Mouse (Mus musculus): ENCODE results near the gene Insr. TPM values are rescaled to one million over a fixed set of nuclear protein-coding genes. Genes with fewer than 3 reads are reported as not detected.

Insr gene
- total and polyA plus RNA-seq, 3 experiments = 5.3 to 7.6 TPM; not detected in 1

DNA sequence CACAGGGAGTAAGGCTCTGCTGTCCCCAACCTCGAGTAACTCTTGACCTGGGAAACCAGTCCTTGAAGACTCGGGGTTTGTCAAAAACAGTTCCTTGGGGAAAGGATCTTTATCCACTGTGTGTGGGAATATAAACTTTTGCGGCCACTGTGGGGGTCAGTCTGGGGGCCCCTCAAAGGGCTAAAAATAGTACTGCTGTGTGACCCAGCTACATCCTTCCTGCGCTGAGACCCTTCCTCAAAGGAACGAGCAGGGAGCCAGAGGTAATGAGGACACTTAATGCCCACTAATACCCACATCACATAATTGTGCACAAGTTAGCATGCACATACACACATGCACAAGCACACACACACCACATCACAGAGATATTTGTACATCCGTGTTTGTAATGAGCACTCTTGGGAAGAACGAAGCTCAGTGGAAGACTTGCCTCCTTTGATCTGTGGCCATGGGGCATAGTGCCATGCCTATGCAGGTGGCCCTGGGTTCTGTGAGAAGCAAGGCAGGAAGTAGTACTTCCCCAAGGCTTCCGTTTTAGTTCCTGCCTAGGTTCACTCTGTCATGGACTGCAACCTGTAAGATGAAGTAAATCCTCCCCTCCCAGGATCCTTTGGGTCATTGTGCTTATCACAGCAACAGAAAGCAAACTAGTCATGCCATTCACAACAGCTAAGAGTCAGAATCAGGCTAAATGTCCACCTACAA, 48.3 kb upstream of the Insr start:
- peaks cover 0 to 6% of the 10 kb centered on the region in 2 experiments; a peak in 2 of 4 replicates for H3K36me3 ChIP-seq (ENCODE audit: control insufficient read depth in 1 of 2, insufficient read depth in 2 of 2, low read length in 2 of 2)
- TF ChIP-seq USF2 (IDR thresholded peaks at IDR 0.05; ENCODE audit: borderline replicate concordance in 1 of 2, insufficient read depth in 1 of 2, low read depth in 1 of 2, low read length in 2 of 2) (no peak), EP300 (IDR thresholded peaks at IDR 0.05; ENCODE audit: low read depth in 1 of 2, low read length in 2 of 2) (no peak), POLR2AphosphoS2 (IDR thresholded peaks at IDR 0.05; ENCODE audit: low read length) (no peak), JUND (IDR thresholded peaks at IDR 0.05; ENCODE audit: low read depth, low read length) (no peak), RAD21 (IDR thresholded peaks at IDR 0.05; ENCODE audit: low read depth, low read length) (no peak), GABPA (IDR thresholded peaks at IDR 0.05; ENCODE audit: low read depth, low read length) (no peak), CHD1 (IDR thresholded peaks at IDR 0.05; ENCODE audit: low read depth, low read length) (no peak), KAT2A (conservative IDR thresholded peaks at IDR 0.05; ENCODE audit: low read depth, low read length) (no peak), ELF1 (IDR thresholded peaks at IDR 0.05; ENCODE audit: low read depth, low read length) (no peak), MXI1 (IDR thresholded peaks at IDR 0.05; ENCODE audit: low read depth, low read length) (no peak), NELFE (IDR thresholded peaks at IDR 0.05; ENCODE audit: low read depth, low read length) (no peak), ETS1 (IDR thresholded peaks at IDR 0.05; ENCODE audit: low read depth, low read length) (no peak), BHLHE40 (IDR thresholded peaks at IDR 0.05; ENCODE audit: borderline replicate concordance, low read depth, low read length) (no peak), NRF1 (IDR thresholded peaks at IDR 0.05; ENCODE audit: insufficient read depth, low read depth, low read length, poor library complexity, severe bottlenecking) (no peak), UBTF (IDR thresholded peaks at IDR 0.05; ENCODE audit: borderline replicate concordance, insufficient read depth, low read depth, low read length) (no peak), SIN3A (IDR thresholded peaks at IDR 0.05; ENCODE audit: low read length) (no peak), TBP (IDR thresholded peaks at IDR 0.05; ENCODE audit: low read depth, low read length) (no peak)
- H3K79me2 ChIP-seq (ENCODE audit: control insufficient read depth, insufficient read depth, low read length, poor library complexity) = no peaks in the 10 kb centered on the region
- peaks cover 0 to 8% of the 10 kb centered on the region in 2 experiments; a peak in 1 of 4 replicates for H3K4me1 ChIP-seq (ENCODE audit: control insufficient read depth in 1 of 2, insufficient read depth in 2 of 2, low read length in 2 of 2)
- no peak overlapping the region for H3K4me3 ChIP-seq (ENCODE audit: control insufficient read depth in 1 of 2, insufficient read depth in 1 of 2, low read depth in 2 of 2, low read length in 2 of 2)
- H3K27me3 ChIP-seq (ENCODE audit: control insufficient read depth in 1 of 2, insufficient read depth in 2 of 2, low read length in 2 of 2) = no peaks in the 10 kb centered on the region
- peak; percentile 24 for DNase-seq (ENCODE audit: low read depth, low spot score)
- H3K9me3 ChIP-seq (replicated peaks; ENCODE audit: insufficient read depth, low read length) = no peaks in the 10 kb centered on the region
- H3K27ac ChIP-seq (ENCODE audit: control insufficient read depth, low read depth, low read length) = no peak overlapping the region
- H3K9ac ChIP-seq (ENCODE audit: control insufficient read depth, low read depth, low read length, poor library complexity, severe bottlenecking) = no peak overlapping the region

DNA sequence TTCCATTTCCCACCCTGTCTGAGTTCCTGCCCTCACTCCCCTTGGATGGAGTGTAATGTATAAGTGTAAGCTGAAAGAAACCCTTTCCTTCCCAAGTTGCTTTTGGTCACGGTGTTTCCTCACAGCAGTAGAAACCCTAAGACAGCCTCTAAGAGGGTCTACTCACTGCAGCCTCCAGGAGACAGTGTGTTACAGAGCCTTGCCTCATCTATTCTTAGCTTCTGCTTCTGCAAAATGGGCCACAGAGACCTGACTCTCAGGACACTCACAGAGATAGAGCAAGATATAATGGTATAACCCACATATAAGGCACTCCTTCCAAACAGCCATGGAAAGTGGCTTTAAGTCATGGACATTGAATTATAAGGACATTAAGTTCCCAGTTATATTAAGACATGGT, 47.6 kb upstream of the Insr start:
- DNase-seq (ENCODE audit: low read depth, low spot score) = no peak
- H3K9ac ChIP-seq (ENCODE audit: control insufficient read depth, low read depth, low read length, poor library complexity, severe bottlenecking) = no peak overlapping the region
- no peak overlapping the region for H3K4me3 ChIP-seq (ENCODE audit: control insufficient read depth in 1 of 2, insufficient read depth in 1 of 2, low read depth in 2 of 2, low read length in 2 of 2)
- no peak for TF ChIP-seq RAD21 (IDR thresholded peaks at IDR 0.05; ENCODE audit: low read depth, low read length)
- no peak for TF ChIP-seq KAT2A (conservative IDR thresholded peaks at IDR 0.05; ENCODE audit: low read depth, low read length)
- no peak for TF ChIP-seq USF1 (IDR thresholded peaks at IDR 0.05; ENCODE audit: low read depth, low read length)
- TF ChIP-seq CHD1 (IDR thresholded peaks at IDR 0.05; ENCODE audit: low read depth, low read length) = no peak
- TF ChIP-seq MYC (IDR thresholded peaks at IDR 0.05; ENCODE audit: low read depth, low read length) = no peak
- TF ChIP-seq SIN3A (IDR thresholded peaks at IDR 0.05; ENCODE audit: low read length) = no peak
- no peak for TF ChIP-seq E2F4 (IDR thresholded peaks at IDR 0.05; ENCODE audit: borderline replicate concordance, low read depth, low read length)
- no peak for TF ChIP-seq UBTF (IDR thresholded peaks at IDR 0.05; ENCODE audit: borderline replicate concordance, insufficient read depth, low read depth, low read length)
- TF ChIP-seq NELFE (IDR thresholded peaks at IDR 0.05; ENCODE audit: low read depth, low read length) = no peak
- TF ChIP-seq ZNF384 (IDR thresholded peaks at IDR 0.05; ENCODE audit: low read depth, low read length) = no peak
- no peak for TF ChIP-seq CTCF (IDR thresholded peaks at IDR 0.05 in 2 of 3, conservative IDR thresholded peaks at IDR 0.05 in 1 of 3; ENCODE audit: control insufficient read depth in 1 of 3, insufficient read depth in 1 of 3, low read depth in 2 of 3, low read length in 3 of 3, poor library complexity in 1 of 3, severe bottlenecking in 1 of 3)
- TF ChIP-seq TBP (IDR thresholded peaks at IDR 0.05; ENCODE audit: low read depth, low read length) = no peak
- no peak for TF ChIP-seq NRF1 (IDR thresholded peaks at IDR 0.05; ENCODE audit: insufficient read depth, low read depth, low read length, poor library complexity, severe bottlenecking)
- no peak for TF ChIP-seq POLR2AphosphoS2 (IDR thresholded peaks at IDR 0.05; ENCODE audit: low read length)
- TF ChIP-seq MXI1 (IDR thresholded peaks at IDR 0.05; ENCODE audit: low read depth, low read length) = no peak
- no peak for TF ChIP-seq ELF1 (IDR thresholded peaks at IDR 0.05; ENCODE audit: low read depth, low read length)
- TF ChIP-seq CHD2 (IDR thresholded peaks at IDR 0.05; ENCODE audit: low read length) = no peak
- H3K36me3 ChIP-seq (ENCODE audit: control insufficient read depth in 1 of 2, insufficient read depth in 2 of 2, low read length in 2 of 2) = peaks cover 0 to 6% of the 10 kb centered on the region in 2 experiments; a peak in 2 of 4 replicates
- H3K79me2 ChIP-seq (ENCODE audit: control insufficient read depth, insufficient read depth, low read length, poor library complexity) = no peaks in the 10 kb centered on the region
- no peak overlapping the region for H3K27ac ChIP-seq (ENCODE audit: control insufficient read depth, low read depth, low read length)
- no peaks in the 10 kb centered on the region for H3K27me3 ChIP-seq (ENCODE audit: control insufficient read depth in 1 of 2, insufficient read depth in 2 of 2, low read length in 2 of 2)
- H3K9me3 ChIP-seq (replicated peaks; ENCODE audit: insufficient read depth, low read length) = no peaks in the 10 kb centered on the region
- H3K4me1 ChIP-seq (ENCODE audit: control insufficient read depth in 1 of 2, insufficient read depth in 2 of 2, low read length in 2 of 2) = peaks cover 0 to 8% of the 10 kb centered on the region in 2 experiments; a peak in 1 of 4 replicates
